Mouse (Mus musculus) heart, embryonic 16.5 days (tissue): ENCODE results near the gene Gm11492. TPM values are rescaled to one million over a fixed set of nuclear protein-coding genes. Genes with fewer than 3 reads are reported as not detected.
A peak's percentile ranks its signal among the peaks of the same experiment; 100 is the strongest.

ENCODE experiments used
- ATAC-seq: fragments of 200-750 bp; cut with Nextera tagmentation; replicated peaks from 2 replicates; pipeline ENCODE4 v1.8.0; 2017; ENCODE audit warnings: moderate number of reproducible peaks; ENCODE audit not compliant: insufficient read depth, low FRiP score; ENCODE audit errors: extremely low read depth
- H3K27ac ChIP-seq: fragments of 300-500 bp; sonication (generic); 2 replicates; pipeline ENCODE4 v1.5.1; 2014; ENCODE audit warnings: mild to moderate bottlenecking, low read length, control low read depth, moderate library complexity
- H3K27me3 ChIP-seq: fragments of 300-500 bp; sonication (generic); 2 replicates; pipeline ENCODE4 v1.6.1; 2014; ENCODE audit warnings: low read length, mixed read lengths; ENCODE audit not compliant: control insufficient read depth, insufficient read depth
- H3K36me3 ChIP-seq: fragments of 300-500 bp; sonication (generic); 2 replicates; pipeline ENCODE4 v1.6.1; 2014; ENCODE audit not compliant: control insufficient read depth, insufficient read depth
- H3K4me1 ChIP-seq: fragments of 300-500 bp; sonication (generic); 2 replicates; pipeline ENCODE4 v1.6.1; 2014; ENCODE audit warnings: low read length, mixed read lengths; ENCODE audit not compliant: control insufficient read depth, insufficient read depth
- H3K4me2 ChIP-seq: fragments of 300-500 bp; sonication (generic); 2 replicates; pipeline ENCODE4 v1.6.1; 2014; ENCODE audit warnings: low read depth, mild to moderate bottlenecking, control low read depth, low read length
- H3K4me3 ChIP-seq: fragments of 300-500 bp; sonication (generic); 2 replicates; pipeline ENCODE4 v1.5.1; 2014; ENCODE audit warnings: mild to moderate bottlenecking, control low read depth, low read length
- H3K9ac ChIP-seq: fragments of 300-500 bp; sonication (generic); 2 replicates; pipeline ENCODE4 v1.6.1; 2014; ENCODE audit warnings: low read length, control low read depth
- H3K9me3 ChIP-seq: fragments of 300-500 bp; sonication (generic); replicated peaks from 2 replicates; pipeline ENCODE4 v1.6.1; 2016; ENCODE audit warnings: low read length; ENCODE audit not compliant: control insufficient read depth
- WGBS: fragments of 180-500 bp; shearing (Covaris S2); extraction: QIAGEN DNeasy Blood & Tissue Kit; methylation state at CpG from one replicate; pipeline ENCODE4 v1.1.7; 2014; 5-methylcytosine and 5-hydroxymethylcytosine counted together
- polyA plus RNA-seq: library from polyadenylated mRNA; unstranded; fragments of >200 nt; fragmentation: Nextera tagmentation; extraction: Ambion mirVana; gene quantifications from 2 replicates; pipeline ENCODE4 v1.2.1, GENCODE M21; 2015

Gene Gm11492
- not detected in 2 replicates for polyA plus RNA-seq

DNA sequence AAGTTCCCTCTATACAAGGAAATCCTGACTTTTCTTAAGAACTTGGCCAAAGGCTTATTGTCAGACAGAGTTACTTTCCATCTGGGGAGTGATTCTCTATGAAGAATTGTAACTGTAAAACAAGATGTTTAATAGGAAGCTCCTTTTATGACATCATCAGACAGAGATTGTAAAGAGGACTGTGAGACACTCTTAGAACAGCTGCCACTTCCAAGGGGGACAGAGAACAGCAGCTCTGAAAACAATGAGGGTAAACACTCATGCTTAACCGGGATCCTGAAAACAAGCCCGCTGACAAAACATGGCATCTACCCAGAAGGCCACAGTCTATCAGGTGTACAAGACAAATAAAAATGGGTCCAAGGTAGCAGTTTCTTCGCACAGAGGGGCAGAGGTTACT, at the start of gene Gm11492:
Gene Gm11492 (plus strand): TSS at position 153 of the 400 bp plus-strand sequence.
- peak within 1 kb of the TSS; percentile 35; the same call in 1 of the 2 replicates for H3K27ac ChIP-seq
- WGBS: 54% methylated on average over 3 of the region's 3 CpGs

DNA sequence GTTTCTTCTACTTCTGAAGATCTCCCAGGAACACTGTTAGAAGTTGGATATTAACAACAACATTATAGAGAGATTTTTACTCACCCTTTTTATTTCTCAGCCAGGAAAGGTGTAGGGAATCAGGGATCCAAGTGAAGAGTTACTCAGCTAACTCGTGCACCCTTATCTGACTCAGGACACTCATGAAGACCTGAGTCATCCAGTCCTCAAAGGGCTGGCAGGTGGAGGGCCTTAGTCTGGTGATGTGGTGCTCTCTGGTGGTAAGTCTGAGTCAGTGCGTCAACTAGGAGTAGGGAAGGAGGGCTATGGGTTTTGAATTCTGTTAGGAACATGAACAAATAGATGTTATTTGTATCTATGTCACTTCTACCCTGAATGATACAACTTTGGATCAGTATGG, 47.2 kb upstream of the Gm11492 start:
- WGBS: 4% methylated on average over 2 of the region's 2 CpGs
- no peaks in the 10 kb centered on the region for H3K36me3 ChIP-seq
- no peaks in the 10 kb centered on the region for H3K27me3 ChIP-seq
- no peak overlapping the region for H3K9ac ChIP-seq
- ATAC-seq: no peak
- H3K4me3 ChIP-seq: no peak overlapping the region
- no peaks in the 10 kb centered on the region for H3K4me1 ChIP-seq
- no peaks in the 10 kb centered on the region for H3K9me3 ChIP-seq
- H3K27ac ChIP-seq: no peak overlapping the region
- H3K4me2 ChIP-seq: no peak overlapping the region

More for the DNA sequence above, at the start of gene Gm11492:
- Histone ChIP-seq H3K4me3 (no peak within 1 kb of the TSS), H3K4me2 (no peak within 1 kb of the TSS), H3K4me1 (peaks cover 19% of the 10 kb centered on the region), H3K27me3 (no peaks in the 10 kb centered on the region), H3K9ac (no peak within 1 kb of the TSS), H3K9me3 (no peaks in the 10 kb centered on the region), H3K36me3 (no peaks in the 10 kb centered on the region)
- no peak for ATAC-seq

DNA sequence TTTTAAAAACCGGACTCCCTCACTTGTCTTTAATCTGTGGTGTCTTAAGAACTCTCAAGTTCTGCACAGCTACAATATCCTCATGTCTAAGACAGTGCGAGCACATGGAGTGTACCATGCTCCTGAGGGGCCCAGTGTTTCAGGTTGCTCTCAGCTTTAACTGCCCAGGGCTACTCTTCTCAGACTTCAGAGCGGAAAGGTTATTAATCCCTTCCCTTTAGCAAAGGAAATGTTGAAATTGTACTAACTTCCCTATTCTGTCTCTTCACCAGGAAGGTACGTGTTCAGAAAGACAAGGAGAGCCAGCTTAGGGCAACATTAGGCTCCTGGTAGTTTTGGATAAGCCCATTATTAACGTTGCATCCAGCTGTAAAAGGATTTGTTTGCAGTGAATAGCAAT, 43.0 kb upstream of the Gm11492 start:
- no peaks in the 10 kb centered on the region for H3K36me3 ChIP-seq
- no peak for ATAC-seq
- no peaks in the 10 kb centered on the region for H3K9me3 ChIP-seq
- no peak overlapping the region for H3K4me3 ChIP-seq
- no peak overlapping the region for H3K27ac ChIP-seq
- 74% methylated on average over 5 of the region's 5 CpGs for WGBS
- H3K27me3 ChIP-seq: no peaks in the 10 kb centered on the region
- no peaks in the 10 kb centered on the region for H3K4me1 ChIP-seq
- no peak overlapping the region for H3K4me2 ChIP-seq
- H3K9ac ChIP-seq: no peak overlapping the region

DNA sequence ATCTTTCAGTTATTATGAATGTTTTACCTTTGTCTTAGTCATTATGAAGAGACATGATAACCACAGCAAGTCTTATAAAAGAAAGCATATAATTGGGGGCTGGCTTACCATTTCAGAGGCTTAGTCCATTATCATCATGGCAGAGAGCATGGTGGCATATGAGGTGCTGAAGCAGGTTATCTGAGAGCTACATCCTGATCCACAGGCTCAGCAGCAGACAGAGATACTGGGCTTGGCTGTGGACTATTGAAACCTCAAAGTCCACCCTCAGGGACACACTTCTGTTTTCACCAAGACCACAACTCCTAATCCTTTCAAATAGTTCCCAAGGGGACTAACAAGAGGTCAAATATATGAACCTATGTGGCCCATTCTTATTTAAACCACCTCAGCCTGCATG, 42.5 kb upstream of the Gm11492 start:
- no peak for ATAC-seq
- Histone ChIP-seq H3K9me3 (no peaks in the 10 kb centered on the region), H3K27ac (no peak overlapping the region), H3K4me2 (no peak overlapping the region), H3K4me1 (no peaks in the 10 kb centered on the region), H3K36me3 (no peaks in the 10 kb centered on the region), H3K27me3 (no peaks in the 10 kb centered on the region), H3K4me3 (no peak overlapping the region), H3K9ac (no peak overlapping the region)

DNA sequence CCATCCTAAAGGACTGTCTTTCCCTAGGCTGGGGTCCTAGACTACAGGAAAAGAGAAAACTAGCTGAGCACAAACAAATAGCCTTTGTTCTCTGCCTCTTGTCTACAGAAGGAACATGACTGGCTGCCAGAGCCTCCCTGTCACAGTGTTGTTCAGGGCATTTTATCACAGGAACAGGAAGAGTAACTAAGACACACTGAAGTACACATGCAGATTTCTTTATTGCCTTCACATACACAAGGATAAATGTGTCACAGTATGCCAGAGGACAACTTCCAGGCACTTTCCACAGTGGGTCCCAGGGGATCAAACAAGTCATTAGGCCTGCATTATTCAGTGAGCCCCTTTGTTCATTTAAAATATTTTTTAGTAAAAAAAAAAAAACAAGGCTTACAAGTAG, 41.7 kb upstream of the Gm11492 start:
- peak overlapping the region; percentile 65 for H3K27ac ChIP-seq
- H3K4me2 ChIP-seq: no peak overlapping the region
- no peak overlapping the region for H3K4me3 ChIP-seq
- ATAC-seq: no peak
- no peaks in the 10 kb centered on the region for H3K36me3 ChIP-seq
- no peak overlapping the region for H3K9ac ChIP-seq
- no peaks in the 10 kb centered on the region for H3K4me1 ChIP-seq
- no peaks in the 10 kb centered on the region for H3K27me3 ChIP-seq
- H3K9me3 ChIP-seq: no peaks in the 10 kb centered on the region

DNA sequence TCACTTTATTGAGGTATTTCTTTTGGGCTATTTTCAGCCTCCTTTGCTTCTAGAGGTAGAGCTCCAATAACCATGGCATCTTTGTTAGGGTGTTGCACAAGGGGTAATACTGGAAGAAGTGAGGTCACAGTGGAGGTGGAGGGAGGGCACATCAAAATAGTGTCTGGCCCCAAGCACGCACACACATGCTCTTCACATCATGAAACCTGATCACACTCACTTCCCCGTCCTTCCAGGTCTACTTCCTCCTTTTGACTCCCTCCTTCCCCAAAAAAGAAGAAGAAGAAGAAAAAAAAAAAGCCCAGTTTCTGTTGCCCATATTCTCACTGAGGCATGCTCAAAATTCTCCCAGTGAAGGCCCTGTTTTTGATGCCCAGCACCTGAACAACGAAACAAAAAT, 39.1 kb upstream of the Gm11492 start:
- 77% methylated on average over 3 of the region's 3 CpGs for WGBS
- H3K4me2 ChIP-seq: no peak overlapping the region
- no peaks in the 10 kb centered on the region for H3K9me3 ChIP-seq
- no peak for ATAC-seq
- H3K27ac ChIP-seq: no peak overlapping the region
- no peak overlapping the region for H3K9ac ChIP-seq
- H3K36me3 ChIP-seq: no peaks in the 10 kb centered on the region
- H3K4me1 ChIP-seq: no peaks in the 10 kb centered on the region
- H3K27me3 ChIP-seq: no peaks in the 10 kb centered on the region
- no peak overlapping the region for H3K4me3 ChIP-seq

DNA sequence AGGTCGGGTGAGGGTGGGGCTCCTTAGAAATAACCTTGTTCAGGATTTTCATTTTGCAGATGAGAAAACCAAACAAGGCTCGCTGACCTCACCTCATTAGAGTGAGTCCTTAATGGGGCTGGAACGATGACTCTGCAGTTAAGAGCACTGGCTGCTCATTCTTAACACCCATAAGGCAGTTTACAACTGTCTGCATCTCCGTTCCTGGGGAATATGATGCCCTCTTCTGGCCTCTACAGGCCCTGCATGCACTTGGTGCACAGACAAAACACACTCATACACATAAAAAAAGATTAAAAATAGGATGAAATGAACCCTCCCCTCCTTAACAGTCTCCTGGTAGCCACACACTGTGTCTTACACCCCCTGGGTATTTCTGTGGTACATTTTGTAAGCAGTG, 38.5 kb upstream of the Gm11492 start:
- ATAC-seq: no peak
- no peak overlapping the region for H3K9ac ChIP-seq
- H3K27me3 ChIP-seq: no peaks in the 10 kb centered on the region
- WGBS: 61% methylated on average over 4 of the region's 4 CpGs
- H3K4me3 ChIP-seq: no peak overlapping the region
- H3K9me3 ChIP-seq: no peaks in the 10 kb centered on the region
- H3K4me2 ChIP-seq: no peak overlapping the region
- no peaks in the 10 kb centered on the region for H3K36me3 ChIP-seq
- no peak overlapping the region for H3K27ac ChIP-seq
- no peaks in the 10 kb centered on the region for H3K4me1 ChIP-seq

DNA sequence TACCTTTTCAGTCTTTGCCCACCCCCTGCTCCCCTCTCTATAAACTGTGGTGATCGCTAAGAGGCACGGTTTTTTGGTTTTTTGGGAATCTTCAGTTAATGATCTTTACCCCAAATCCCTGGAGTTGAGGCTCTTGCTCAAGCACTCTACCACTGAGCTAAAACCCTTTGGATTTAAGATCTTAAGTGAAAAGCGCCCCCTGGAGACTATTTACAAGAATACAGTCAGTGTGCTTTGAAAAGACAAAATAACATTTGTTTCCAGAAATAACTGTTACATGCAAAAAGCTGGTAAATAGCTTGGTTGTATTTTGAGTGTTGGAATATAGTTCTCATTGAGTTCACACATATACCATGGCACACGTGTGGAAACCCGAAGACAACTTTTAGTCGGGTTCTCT, 34.8 kb upstream of the Gm11492 start:
- H3K9ac ChIP-seq: no peak overlapping the region

DNA sequence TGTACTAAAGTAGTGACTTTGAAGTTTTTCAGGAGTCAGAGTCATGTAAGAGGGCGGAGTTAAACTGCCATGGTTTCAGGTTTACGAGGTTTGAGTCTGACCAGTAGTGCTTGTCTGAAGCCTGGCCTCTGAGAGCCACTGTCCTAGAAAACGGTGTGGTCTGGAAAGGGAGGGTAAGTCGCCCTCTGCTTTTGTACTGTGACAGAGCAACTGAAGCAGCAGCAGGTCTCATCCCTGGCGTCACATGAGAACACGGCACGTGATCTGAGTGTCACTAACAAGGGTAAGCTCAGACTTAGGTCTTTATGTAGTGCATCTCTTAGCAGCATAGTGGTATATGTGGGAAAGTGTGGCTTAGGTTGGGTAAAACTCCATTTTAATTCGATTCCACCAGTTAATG, 24.2 kb upstream of the Gm11492 start:
- Histone ChIP-seq H3K4me3 (no peak overlapping the region), H3K4me2 (no peak overlapping the region), H3K9me3 (no peaks in the 10 kb centered on the region), H3K36me3 (no peaks in the 10 kb centered on the region), H3K27ac (no peak overlapping the region), H3K9ac (no peak overlapping the region), H3K27me3 (no peaks in the 10 kb centered on the region), H3K4me1 (peaks cover 3% of the 10 kb centered on the region; the same call in 1 of the 2 replicates)
- WGBS: 41% methylated on average over 8 of the region's 8 CpGs
- ATAC-seq: no peak

More for the DNA sequence above, 34.8 kb upstream of the Gm11492 start:
- no peaks in the 10 kb centered on the region for H3K27me3 ChIP-seq
- WGBS: 52% methylated on average over 6 of the region's 6 CpGs
- no peak for ATAC-seq
- no peak overlapping the region for H3K4me3 ChIP-seq
- no peaks in the 10 kb centered on the region for H3K36me3 ChIP-seq
- no peak overlapping the region for H3K27ac ChIP-seq
- no peaks in the 10 kb centered on the region for H3K4me1 ChIP-seq
- no peak overlapping the region for H3K4me2 ChIP-seq
- H3K9me3 ChIP-seq: no peaks in the 10 kb centered on the region

DNA sequence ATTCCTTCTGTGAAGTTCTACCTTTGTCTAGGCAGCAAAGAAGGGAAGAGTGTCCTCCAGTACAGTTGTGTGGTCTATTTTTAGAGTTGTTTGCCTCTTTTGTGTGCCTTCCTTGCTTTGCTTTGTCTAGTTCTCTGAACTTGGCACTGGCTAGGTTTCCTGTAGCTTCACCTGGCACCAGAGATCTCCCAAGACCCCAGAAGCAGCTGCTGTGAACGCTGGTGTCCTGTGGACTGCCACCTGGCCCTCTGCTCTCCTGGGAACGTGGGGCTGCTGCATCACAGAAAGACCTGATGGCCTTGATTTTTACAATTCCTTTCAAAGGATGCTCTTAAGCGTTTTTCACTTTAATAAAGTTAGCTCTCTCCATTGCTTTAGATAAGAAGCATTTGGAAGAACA, 23.5 kb upstream of the Gm11492 start:
- WGBS: 45% methylated on average over 3 of the region's 3 CpGs

More for the DNA sequence above, 23.5 kb upstream of the Gm11492 start:
- Histone ChIP-seq H3K36me3 (no peaks in the 10 kb centered on the region), H3K9me3 (no peaks in the 10 kb centered on the region), H3K9ac (no peak overlapping the region), H3K27me3 (no peaks in the 10 kb centered on the region), H3K27ac (no peak overlapping the region), H3K4me3 (no peak overlapping the region), H3K4me1 (peaks cover 3% of the 10 kb centered on the region; the same call in 1 of the 2 replicates), H3K4me2 (no peak overlapping the region)
- no peak for ATAC-seq
